Mouse (Mus musculus): ENCODE measurements around the gene Secisbp2l. TPM values are rescaled to one million over a fixed set of nuclear protein-coding genes. Genes with fewer than 3 reads are reported as not detected.

Secisbp2l gene
- polyA plus RNA-seq, 1 experiment from 2014 or later, result 24.8 TPM

GRCm38 (mm10) chr2:125790242-125790641, 7.6 kb upstream of the Secisbp2l start:
- DNase-seq (ENCODE audit: low spot score, missing footprints) (no peak), ATAC-seq (ENCODE audit: low FRiP score) (no peak)
- Histone ChIP-seq H3K4me2 (no peak overlapping the region), H3K9ac (ENCODE audit: low read length) (no peak overlapping the region), H3K4me3 (ENCODE audit: low read depth, low read length) (no peak overlapping the region), H3K27ac (ENCODE audit: low read depth, low read length) (no peak overlapping the region), H3K9me3 (ENCODE audit: control insufficient read depth, low read length) (no peaks in the 10 kb centered on the region), H3K4me1 (ENCODE audit: control insufficient read depth, insufficient read depth, low read length) (no peaks in the 10 kb centered on the region), H3K36me3 (ENCODE audit: control insufficient read depth, insufficient read depth, low read length) (no peaks in the 10 kb centered on the region), H3K27me3 (ENCODE audit: control insufficient read depth, insufficient read depth, low read length) (no peaks in the 10 kb centered on the region)
- WGBS, result 97% methylated on average over 4 of the region's 4 CpGs

DNA sequence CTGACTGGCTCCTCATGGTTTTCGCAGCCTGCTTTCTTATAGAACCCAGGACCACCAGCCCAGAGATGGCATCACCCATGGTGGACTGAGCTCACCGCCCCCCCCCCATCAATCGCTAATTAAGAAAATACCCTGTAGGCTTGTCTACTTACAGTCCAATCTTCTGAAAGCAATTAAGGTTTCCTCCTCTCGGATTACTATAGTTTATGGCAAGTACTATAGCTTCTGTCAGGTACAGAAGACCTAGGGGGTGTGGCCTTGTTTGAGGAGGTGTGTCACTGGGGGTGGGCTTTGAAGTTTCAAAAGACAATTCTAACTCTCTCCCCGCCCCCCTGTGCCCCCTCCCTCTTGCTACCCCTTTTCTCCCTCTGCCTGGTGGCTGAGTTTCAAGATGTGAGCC, 6.6 kb upstream of the Secisbp2l start:
- Histone ChIP-seq H3K36me3 (ENCODE audit: control insufficient read depth, insufficient read depth, low read length) (no peaks in the 10 kb centered on the region), H3K27ac (ENCODE audit: low read depth, low read length) (no peak overlapping the region)

DNA sequence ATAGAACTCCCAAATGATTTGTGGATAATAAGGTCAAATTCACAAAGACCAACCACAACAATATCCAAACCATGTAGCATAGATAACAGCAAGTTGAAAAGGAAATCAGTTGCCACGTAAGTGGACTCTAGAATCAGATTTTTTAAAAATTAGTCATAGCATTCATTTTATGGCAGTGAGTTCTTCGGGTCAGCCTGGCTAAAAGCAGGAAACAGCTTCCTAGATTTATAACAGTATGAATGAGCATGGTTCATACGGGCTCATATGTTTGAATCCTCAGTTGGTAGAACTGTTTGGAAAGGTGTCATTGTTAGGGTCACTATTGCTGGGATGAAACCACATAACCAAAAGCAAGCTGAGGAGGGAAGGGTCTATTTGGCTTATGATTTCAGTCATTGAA, 6.1 kb upstream of the Secisbp2l start:
- no peaks in the 10 kb centered on the region for H3K9me3 ChIP-seq (ENCODE audit: control insufficient read depth, low read length)
- no peaks in the 10 kb centered on the region for H3K27me3 ChIP-seq (ENCODE audit: control insufficient read depth, insufficient read depth, low read length)
- no peak overlapping the region for H3K4me2 ChIP-seq
- H3K27ac ChIP-seq (ENCODE audit: low read depth, low read length), result no peak overlapping the region
- ATAC-seq (ENCODE audit: low FRiP score) (no peak), DNase-seq (ENCODE audit: low spot score, missing footprints) (no peak)
- H3K4me3 ChIP-seq (ENCODE audit: low read depth, low read length), result no peak overlapping the region
- WGBS, result 88% methylated on average over 3 of the region's 3 CpGs
- no peak overlapping the region for H3K9ac ChIP-seq (ENCODE audit: low read length)
- H3K4me1 ChIP-seq (ENCODE audit: control insufficient read depth, insufficient read depth, low read length), result no peaks in the 10 kb centered on the region
- no peaks in the 10 kb centered on the region for H3K36me3 ChIP-seq (ENCODE audit: control insufficient read depth, insufficient read depth, low read length)

More for the DNA sequence above, 6.6 kb upstream of the Secisbp2l start:
- ATAC-seq (ENCODE audit: low FRiP score), result no peak
- H3K4me2 ChIP-seq, result no peak overlapping the region
- no peak for DNase-seq (ENCODE audit: low spot score, missing footprints)
- H3K9me3 ChIP-seq (ENCODE audit: control insufficient read depth, low read length), result no peaks in the 10 kb centered on the region
- H3K27me3 ChIP-seq (ENCODE audit: control insufficient read depth, insufficient read depth, low read length), result no peaks in the 10 kb centered on the region
- no peaks in the 10 kb centered on the region for H3K4me1 ChIP-seq (ENCODE audit: control insufficient read depth, insufficient read depth, low read length)
- H3K4me3 ChIP-seq (ENCODE audit: low read depth, low read length), result no peak overlapping the region
- H3K9ac ChIP-seq (ENCODE audit: low read length), result no peak overlapping the region
- 77% methylated on average over 5 of the region's 5 CpGs for WGBS

DNA sequence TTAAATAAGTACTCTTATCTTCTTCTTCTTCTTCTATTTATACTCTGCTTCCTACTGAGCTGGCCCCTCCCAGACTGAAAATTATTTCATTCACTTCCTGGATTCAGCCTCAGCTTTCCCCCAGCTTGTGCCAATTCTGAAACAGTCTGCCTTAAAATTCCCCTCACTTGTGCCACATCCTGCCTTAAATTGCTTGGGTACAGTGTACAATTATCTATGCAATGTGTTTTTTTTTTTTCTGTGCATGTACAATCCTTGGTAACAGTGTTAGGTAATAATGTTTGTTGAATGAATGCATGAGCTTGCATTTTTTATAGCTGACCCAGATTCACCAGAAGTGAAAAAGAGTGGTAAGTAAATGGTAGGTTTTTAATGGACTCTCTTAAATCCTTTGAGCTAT, 5.7 kb upstream of the Secisbp2l start:
- 0 out of 2 replicates have a peak, but pooled peaks cover under 1% of the 10 kb centered on the region for H3K4me1 ChIP-seq (ENCODE audit: control insufficient read depth, insufficient read depth, low read length)
- H3K27me3 ChIP-seq (ENCODE audit: control insufficient read depth, insufficient read depth, low read length), result no peaks in the 10 kb centered on the region
- H3K36me3 ChIP-seq (ENCODE audit: control insufficient read depth, insufficient read depth, low read length), result no peaks in the 10 kb centered on the region
- no peak overlapping the region for H3K4me3 ChIP-seq (ENCODE audit: low read depth, low read length)
- no peaks in the 10 kb centered on the region for H3K9me3 ChIP-seq (ENCODE audit: control insufficient read depth, low read length)
- no peak for ATAC-seq (ENCODE audit: low FRiP score)
- no peak for DNase-seq (ENCODE audit: low spot score, missing footprints)
- H3K27ac ChIP-seq (ENCODE audit: low read depth, low read length), result no peak overlapping the region
- H3K4me2 ChIP-seq, result no peak overlapping the region
- H3K9ac ChIP-seq (ENCODE audit: low read length), result no peak overlapping the region

- WGBS, result 68% methylated on average over 4 of the region's 4 CpGs
- no peak overlapping the region for H3K4me2 ChIP-seq
- H3K27ac ChIP-seq (ENCODE audit: low read depth, low read length), result no peak overlapping the region
- no peak overlapping the region for H3K9ac ChIP-seq (ENCODE audit: low read length)
- H3K36me3 ChIP-seq (ENCODE audit: control insufficient read depth, insufficient read depth, low read length), result no peaks in the 10 kb centered on the region
- no peaks in the 10 kb centered on the region for H3K27me3 ChIP-seq (ENCODE audit: control insufficient read depth, insufficient read depth, low read length)
- DNase-seq (ENCODE audit: low spot score, missing footprints) (no peak), ATAC-seq (ENCODE audit: low FRiP score) (no peak)
- H3K9me3 ChIP-seq (ENCODE audit: control insufficient read depth, low read length), result no peaks in the 10 kb centered on the region
- peaks cover 12% of the 10 kb centered on the region for H3K4me1 ChIP-seq (ENCODE audit: control insufficient read depth, insufficient read depth, low read length)
- no peak overlapping the region for H3K4me3 ChIP-seq (ENCODE audit: low read depth, low read length)
These were observed 2.4 kb upstream of the Secisbp2l start for GRCm38 (mm10) chr2:125785021-125785420.

DNA sequence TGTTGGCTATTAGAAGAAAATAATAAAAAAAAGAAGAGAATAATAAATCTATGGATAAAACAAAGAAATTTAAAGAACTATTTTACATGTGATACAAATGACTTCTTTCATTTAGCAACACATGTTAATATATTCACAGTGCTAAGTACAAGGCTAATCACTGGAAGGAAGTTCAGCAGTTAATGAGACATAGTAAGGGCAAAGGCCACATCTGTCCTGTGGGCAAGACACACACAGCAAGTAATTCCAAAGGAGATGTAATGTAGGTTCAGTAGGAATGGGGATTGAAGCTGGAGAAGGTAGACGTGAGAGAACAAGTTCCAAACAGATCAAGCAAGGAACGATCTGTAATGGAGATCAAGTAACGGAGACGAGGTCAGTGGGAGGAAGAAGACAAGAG, 1.7 kb upstream of the Secisbp2l start:
- H3K27ac ChIP-seq (ENCODE audit: low read depth, low read length), result no peak overlapping the region
- H3K9me3 ChIP-seq (ENCODE audit: control insufficient read depth, low read length), result no peaks in the 10 kb centered on the region
- ATAC-seq (ENCODE audit: low FRiP score), result no peak
- H3K4me1 ChIP-seq (ENCODE audit: control insufficient read depth, insufficient read depth, low read length), result peaks cover 12% of the 10 kb centered on the region
- WGBS, result 75% methylated on average over 4 of the region's 4 CpGs
- H3K36me3 ChIP-seq (ENCODE audit: control insufficient read depth, insufficient read depth, low read length), result 0 out of 2 replicates have a peak, but pooled peaks cover 2% of the 10 kb centered on the region
- no peaks in the 10 kb centered on the region for H3K27me3 ChIP-seq (ENCODE audit: control insufficient read depth, insufficient read depth, low read length)
- no peak overlapping the region for H3K9ac ChIP-seq (ENCODE audit: low read length)
- no peak overlapping the region for H3K4me3 ChIP-seq (ENCODE audit: low read depth, low read length)
- no peak overlapping the region for H3K4me2 ChIP-seq
- no peak for DNase-seq (ENCODE audit: low spot score, missing footprints)

DNA sequence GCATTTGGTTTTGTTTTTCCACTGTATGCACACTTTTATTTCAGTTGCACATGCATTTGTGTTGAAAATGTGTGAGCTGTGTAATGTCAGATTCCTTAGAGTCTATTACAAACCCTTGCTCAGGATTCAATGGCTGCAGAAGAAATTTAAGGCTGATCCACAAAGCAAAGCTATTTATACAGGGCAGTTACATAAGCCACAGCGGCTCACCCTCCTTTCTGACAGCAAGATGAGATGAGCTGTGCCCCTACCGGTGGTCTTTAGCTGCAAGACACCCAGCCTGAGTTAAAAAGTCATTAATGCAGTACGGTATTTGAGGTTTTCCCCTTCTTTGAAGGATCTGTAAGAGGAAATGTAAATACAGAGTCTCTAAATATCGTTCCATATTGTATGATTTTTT, 1.2 kb upstream of the Secisbp2l start:
- Histone ChIP-seq H3K36me3 (ENCODE audit: control insufficient read depth, insufficient read depth, low read length) (0 out of 2 replicates have a peak, but pooled peaks cover 2% of the 10 kb centered on the region), H3K27ac (ENCODE audit: low read depth, low read length) (no peak overlapping the region), H3K4me3 (ENCODE audit: low read depth, low read length) (no peak overlapping the region), H3K9ac (ENCODE audit: low read length) (no peak overlapping the region), H3K9me3 (ENCODE audit: control insufficient read depth, low read length) (no peaks in the 10 kb centered on the region), H3K27me3 (ENCODE audit: control insufficient read depth, insufficient read depth, low read length) (no peaks in the 10 kb centered on the region), H3K4me1 (ENCODE audit: control insufficient read depth, insufficient read depth, low read length) (peaks cover 12% of the 10 kb centered on the region), H3K4me2 (no peak overlapping the region)
- DNase-seq (ENCODE audit: low spot score, missing footprints) (no peak), ATAC-seq (ENCODE audit: low FRiP score) (no peak)
- WGBS, result 58% methylated on average over 4 of the region's 4 CpGs

GRCm38 (mm10) chr2:125781978-125782718, 522 bp downstream of the Secisbp2l start:
- ATAC-seq (ENCODE audit: low FRiP score) (peak; percentile 25; the same call in 1 of the 2 replicates), DNase-seq (ENCODE audit: low spot score, missing footprints) (peak; percentile 89)
- Histone ChIP-seq H3K9ac (ENCODE audit: low read length) (peak overlapping the region; percentile 89), H3K36me3 (ENCODE audit: control insufficient read depth, insufficient read depth, low read length) (0 out of 2 replicates have a peak, but pooled peaks cover 2% of the 10 kb centered on the region), H3K27me3 (ENCODE audit: control insufficient read depth, insufficient read depth, low read length) (no peaks in the 10 kb centered on the region), H3K9me3 (ENCODE audit: control insufficient read depth, low read length) (no peaks in the 10 kb centered on the region), H3K4me2 (peak overlapping the region; percentile 70), H3K4me3 (ENCODE audit: low read depth, low read length) (peak overlapping the region; percentile 88), H3K4me1 (ENCODE audit: control insufficient read depth, insufficient read depth, low read length) (peaks cover 12% of the 10 kb centered on the region), H3K27ac (ENCODE audit: low read depth, low read length) (peak overlapping the region; percentile 52)
- WGBS, result 4% methylated on average over 43 of the region's 44 CpGs

GRCm38 (mm10) chr2:125781006-125781405, 1.7 kb downstream of the Secisbp2l start:
- Histone ChIP-seq H3K4me3 (ENCODE audit: low read depth, low read length) (no peak overlapping the region), H3K36me3 (ENCODE audit: control insufficient read depth, insufficient read depth, low read length) (0 out of 2 replicates have a peak, but pooled peaks cover 2% of the 10 kb centered on the region), H3K4me2 (no peak overlapping the region), H3K27ac (ENCODE audit: low read depth, low read length) (no peak overlapping the region), H3K9ac (ENCODE audit: low read length) (no peak overlapping the region), H3K27me3 (ENCODE audit: control insufficient read depth, insufficient read depth, low read length) (no peaks in the 10 kb centered on the region), H3K4me1 (ENCODE audit: control insufficient read depth, insufficient read depth, low read length) (peaks cover 12% of the 10 kb centered on the region), H3K9me3 (ENCODE audit: control insufficient read depth, low read length) (no peaks in the 10 kb centered on the region)
- 83% methylated on average over 2 of the region's 2 CpGs for WGBS
- ATAC-seq (ENCODE audit: low FRiP score) (no peak), DNase-seq (ENCODE audit: low spot score, missing footprints) (no peak)

Measured in midbrain, embryonic 11.5 days (tissue).